Mouse (Mus musculus): ENCODE results near the gene Enpep. TPM values are rescaled to one million over a fixed set of nuclear protein-coding genes. Genes with fewer than 3 reads are reported as not detected.
A peak's percentile ranks its signal among the peaks of the same experiment; 100 is the strongest.

Enpep gene
- polyA plus RNA-seq, 1 experiment from 2014 or later = 51.5 TPM

DNA sequence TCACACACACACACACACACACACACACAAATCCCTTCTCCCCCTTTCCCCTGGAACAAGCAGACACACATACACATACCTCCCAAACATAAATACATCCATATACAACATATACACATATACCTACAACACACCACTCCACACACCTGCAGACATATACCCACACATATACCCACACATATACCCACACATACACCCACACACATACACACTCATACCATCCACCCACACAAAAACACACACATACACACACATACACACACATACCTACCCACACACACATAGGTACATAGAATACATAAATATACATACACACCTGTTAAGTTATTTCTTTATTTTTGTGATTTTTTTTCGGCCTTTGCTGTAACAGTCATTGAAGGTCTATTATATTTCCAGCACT lies 94.5 kb downstream of the Enpep start:
- Histone ChIP-seq H3K9me3 (ENCODE audit: control insufficient read depth, low read length) (no peaks in the 10 kb centered on the region), H3K36me3 (ENCODE audit: control insufficient read depth, insufficient read depth, low read length) (no peaks in the 10 kb centered on the region), H3K4me2 (ENCODE audit: low read depth, low read length) (no peak overlapping the region), H3K4me1 (replicated peaks; ENCODE audit: control insufficient read depth, insufficient read depth, low read length) (no peaks in the 10 kb centered on the region), H3K4me3 (ENCODE audit: low read length) (no peak overlapping the region), H3K27me3 (ENCODE audit: control insufficient read depth, insufficient read depth, low read depth, low read length) (no peaks in the 10 kb centered on the region), H3K27ac (ENCODE audit: low read length) (no peak overlapping the region), H3K9ac (ENCODE audit: low read length) (no peak overlapping the region)
- ATAC-seq (ENCODE audit: low read depth) = no peak
- WGBS = 72% methylated on average over 1 of the region's 1 CpGs

DNA sequence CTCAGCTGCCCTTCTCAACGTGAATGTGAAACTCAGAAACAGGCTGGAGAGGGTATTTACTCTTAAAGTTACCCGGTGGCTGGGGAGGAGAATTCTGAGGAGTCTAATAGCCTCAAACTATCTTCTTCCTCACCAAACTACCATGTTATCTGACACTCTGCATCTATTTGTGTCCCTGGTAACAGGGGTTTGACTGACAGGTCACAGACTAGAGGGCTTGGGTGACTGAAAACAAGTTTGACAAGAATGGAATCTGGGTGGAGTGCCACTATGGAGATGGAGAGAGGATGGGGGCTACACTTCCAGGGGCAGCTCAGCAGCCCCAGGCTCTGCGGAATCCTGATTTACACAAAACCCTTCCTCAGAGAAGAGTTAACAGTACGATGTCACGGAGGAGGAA lies 105.2 kb downstream of the Enpep start:
- Histone ChIP-seq H3K4me1 (replicated peaks; ENCODE audit: control insufficient read depth, insufficient read depth, low read length) (no peaks in the 10 kb centered on the region), H3K9ac (ENCODE audit: low read length) (no peak overlapping the region), H3K9me3 (ENCODE audit: control insufficient read depth, low read length) (no peaks in the 10 kb centered on the region), H3K4me2 (ENCODE audit: low read depth, low read length) (no peak overlapping the region), H3K27ac (ENCODE audit: low read length) (no peak overlapping the region), H3K36me3 (ENCODE audit: control insufficient read depth, insufficient read depth, low read length) (no peaks in the 10 kb centered on the region), H3K4me3 (ENCODE audit: low read length) (no peak overlapping the region), H3K27me3 (ENCODE audit: control insufficient read depth, insufficient read depth, low read depth, low read length) (peaks cover 60% of the 10 kb centered on the region)
- 14% methylated on average over 5 of the region's 5 CpGs for WGBS
- no peak for ATAC-seq (ENCODE audit: low read depth)

DNA sequence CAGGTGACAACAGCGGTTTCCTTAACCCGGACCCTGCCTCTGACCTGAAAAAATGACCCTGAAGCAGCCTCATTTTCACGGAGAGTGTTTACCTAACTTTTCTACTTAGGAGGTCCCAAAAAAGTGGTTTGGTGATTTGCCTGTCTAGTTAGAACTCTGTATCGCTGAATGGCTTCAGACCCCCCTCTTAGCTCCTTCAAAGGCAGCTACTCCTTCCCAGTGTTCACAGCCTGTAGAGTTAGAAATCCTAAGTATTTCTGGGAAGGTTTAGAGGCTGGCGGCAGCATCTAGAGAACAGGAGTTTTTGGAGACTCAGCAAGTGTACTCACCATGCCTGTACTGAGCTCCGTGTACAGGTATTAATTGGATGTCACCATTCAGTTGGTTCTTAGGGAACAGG lies 105.8 kb downstream of the Enpep start:
- 3% methylated on average over 6 of the region's 6 CpGs for WGBS

DNA sequence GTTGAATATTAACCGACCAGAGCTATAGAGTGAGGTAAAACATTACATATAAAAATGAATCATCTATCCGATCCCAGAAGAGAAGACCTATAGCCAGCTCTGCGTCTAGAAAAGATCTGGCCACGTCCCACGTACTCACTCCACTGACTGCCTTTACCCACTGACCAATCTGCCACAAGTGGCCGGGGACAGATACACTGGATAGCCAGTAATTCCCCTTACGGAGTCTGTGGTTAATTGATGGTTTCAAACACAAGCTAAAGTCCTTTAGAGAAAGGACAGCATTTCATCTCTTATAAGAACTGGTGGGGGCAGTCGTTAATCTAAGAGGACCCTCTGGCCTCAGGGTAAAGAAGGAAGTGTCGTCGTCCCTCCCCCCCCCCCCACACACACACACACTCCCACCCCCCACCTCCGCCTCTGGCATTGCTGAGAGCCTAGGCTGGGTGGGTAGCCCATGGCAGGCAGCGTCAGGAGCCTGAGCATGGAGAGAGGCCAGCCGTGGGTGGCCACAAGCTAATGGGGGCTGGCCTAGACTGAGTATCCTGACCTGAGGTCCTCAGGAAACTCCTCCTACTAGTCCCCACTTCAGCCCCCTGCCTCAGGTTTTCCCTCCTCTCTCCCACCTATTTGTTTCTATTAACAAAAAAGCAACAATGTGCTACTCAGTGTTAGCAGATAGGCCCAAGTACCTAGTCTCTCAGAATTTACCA lies 106.8 kb downstream of the Enpep start:
- H3K9ac ChIP-seq (ENCODE audit: low read length) = no peak overlapping the region
- H3K4me2 ChIP-seq (ENCODE audit: low read depth, low read length) = no peak overlapping the region
- no peaks in the 10 kb centered on the region for H3K9me3 ChIP-seq (ENCODE audit: control insufficient read depth, low read length)
- H3K27ac ChIP-seq (ENCODE audit: low read length) = no peak overlapping the region
- H3K4me3 ChIP-seq (ENCODE audit: low read length) = no peak overlapping the region
- no peaks in the 10 kb centered on the region for H3K4me1 ChIP-seq (replicated peaks; ENCODE audit: control insufficient read depth, insufficient read depth, low read length)
- no peak for ATAC-seq (ENCODE audit: low read depth)
- no peaks in the 10 kb centered on the region for H3K36me3 ChIP-seq (ENCODE audit: control insufficient read depth, insufficient read depth, low read length)
- peaks cover 76% of the 10 kb centered on the region for H3K27me3 ChIP-seq (ENCODE audit: control insufficient read depth, insufficient read depth, low read depth, low read length)
- 2% methylated on average over 13 of the region's 13 CpGs for WGBS

More for the DNA sequence above, 105.8 kb downstream of the Enpep start:
- Histone ChIP-seq H3K27ac (ENCODE audit: low read length) (no peak overlapping the region), H3K9ac (ENCODE audit: low read length) (no peak overlapping the region), H3K4me1 (replicated peaks; ENCODE audit: control insufficient read depth, insufficient read depth, low read length) (no peaks in the 10 kb centered on the region), H3K4me2 (ENCODE audit: low read depth, low read length) (no peak overlapping the region), H3K27me3 (ENCODE audit: control insufficient read depth, insufficient read depth, low read depth, low read length) (peaks cover 66% of the 10 kb centered on the region), H3K36me3 (ENCODE audit: control insufficient read depth, insufficient read depth, low read length) (no peaks in the 10 kb centered on the region), H3K9me3 (ENCODE audit: control insufficient read depth, low read length) (no peaks in the 10 kb centered on the region), H3K4me3 (ENCODE audit: low read length) (no peak overlapping the region)
- ATAC-seq (ENCODE audit: low read depth) = no peak

DNA sequence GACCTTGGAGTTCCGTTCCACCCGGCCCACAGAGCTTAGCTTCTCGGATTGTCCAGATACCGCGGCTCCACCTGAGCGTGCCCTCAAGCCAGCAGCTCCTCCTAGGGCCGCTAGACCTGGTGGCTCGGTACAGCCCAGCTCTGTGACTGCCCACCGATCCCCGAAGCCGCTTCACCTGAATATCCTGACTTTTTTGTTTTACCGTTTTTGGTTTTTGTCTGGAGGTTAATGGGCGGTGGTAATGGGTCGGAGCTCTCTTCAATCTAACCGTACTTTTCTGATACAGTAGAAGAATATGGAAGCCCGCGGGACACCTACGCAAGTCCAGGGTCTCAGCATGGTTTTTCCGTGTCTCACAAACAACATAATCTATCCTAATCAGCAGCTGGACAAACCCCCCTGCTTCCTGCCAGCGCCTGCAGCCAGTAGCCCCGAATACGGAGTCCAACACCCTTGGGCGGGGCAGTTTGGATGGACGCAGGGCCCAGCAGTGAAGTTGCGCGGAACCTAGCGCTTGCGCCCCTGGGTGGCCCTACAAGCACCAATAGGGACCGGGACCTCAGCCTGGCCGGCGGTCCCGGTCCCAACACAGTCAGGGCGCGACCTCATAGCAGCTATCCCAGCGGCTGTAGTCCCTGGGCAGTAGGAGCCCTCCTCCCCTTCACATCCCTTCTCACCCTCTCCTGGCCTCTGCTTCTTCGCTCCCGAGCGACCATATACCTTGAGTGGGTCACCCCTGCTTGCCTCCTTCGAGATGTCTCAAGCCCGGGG lies 107.5 kb downstream of the Enpep start:
- Histone ChIP-seq H3K27ac (ENCODE audit: low read length) (no peak overlapping the region), H3K4me2 (ENCODE audit: low read depth, low read length) (no peak overlapping the region), H3K36me3 (ENCODE audit: control insufficient read depth, insufficient read depth, low read length) (no peaks in the 10 kb centered on the region), H3K4me3 (ENCODE audit: low read length) (no peak overlapping the region), H3K9ac (ENCODE audit: low read length) (no peak overlapping the region), H3K9me3 (ENCODE audit: control insufficient read depth, low read length) (no peaks in the 10 kb centered on the region), H3K4me1 (replicated peaks; ENCODE audit: control insufficient read depth, insufficient read depth, low read length) (no peaks in the 10 kb centered on the region), H3K27me3 (ENCODE audit: control insufficient read depth, insufficient read depth, low read depth, low read length) (peaks cover 81% of the 10 kb centered on the region)
- no peak for ATAC-seq (ENCODE audit: low read depth)
- WGBS = under 1% methylated on average over 40 of the region's 40 CpGs

DNA sequence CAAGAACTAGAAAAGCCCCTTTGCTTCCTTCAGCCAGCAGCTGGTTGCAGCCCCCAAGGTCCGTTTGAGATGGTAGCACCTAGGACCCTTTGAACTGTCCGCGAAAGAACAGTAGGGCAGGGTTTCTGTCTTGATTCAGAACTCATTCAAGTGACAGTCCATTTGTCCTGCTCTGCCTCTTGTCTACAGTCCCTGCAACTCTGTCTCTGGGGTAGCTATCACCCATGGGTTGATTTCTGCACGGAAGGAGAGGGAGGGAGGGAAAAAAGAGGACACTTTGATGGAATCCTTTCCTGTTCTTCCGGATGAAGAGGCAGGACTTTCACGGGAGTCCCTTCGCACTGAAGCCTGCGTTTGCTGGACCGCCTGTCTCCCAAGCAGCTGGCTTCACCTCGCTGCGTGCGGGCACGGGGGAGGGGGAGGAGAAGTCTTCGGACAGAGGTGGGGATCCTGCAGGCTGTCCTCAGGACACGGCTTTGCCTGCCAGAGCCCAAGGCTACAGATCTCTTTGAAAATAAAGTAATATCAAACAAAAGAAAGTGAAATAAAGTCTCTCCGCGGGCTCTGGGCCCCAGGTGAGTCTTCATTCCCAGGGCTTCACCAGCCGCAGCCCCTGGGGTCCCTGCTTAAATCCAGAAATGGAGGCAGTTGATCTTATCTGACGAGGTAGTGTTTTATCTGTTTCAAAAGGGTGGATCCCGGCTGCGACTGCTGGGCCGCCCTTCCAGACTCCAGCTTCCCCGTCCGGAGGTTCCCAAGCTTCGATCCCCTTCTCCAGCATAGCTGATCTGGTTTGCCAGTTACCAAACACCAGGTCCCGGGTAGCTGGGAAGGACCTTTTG lies 108.3 kb downstream of the Enpep start:
- Histone ChIP-seq H3K27me3 (ENCODE audit: control insufficient read depth, insufficient read depth, low read depth, low read length) (peaks cover 87% of the 10 kb centered on the region), H3K9ac (ENCODE audit: low read length) (no peak overlapping the region), H3K4me3 (ENCODE audit: low read length) (peak overlapping the region; percentile 22), H3K4me1 (replicated peaks; ENCODE audit: control insufficient read depth, insufficient read depth, low read length) (no peaks in the 10 kb centered on the region), H3K27ac (ENCODE audit: low read length) (no peak overlapping the region), H3K4me2 (ENCODE audit: low read depth, low read length) (no peak overlapping the region; the same call in 1 of the 2 replicates), H3K9me3 (ENCODE audit: control insufficient read depth, low read length) (no peaks in the 10 kb centered on the region), H3K36me3 (ENCODE audit: control insufficient read depth, insufficient read depth, low read length) (no peaks in the 10 kb centered on the region)
- ATAC-seq (ENCODE audit: low read depth) = no peak
- 1% methylated on average over 25 of the region's 26 CpGs for WGBS

DNA sequence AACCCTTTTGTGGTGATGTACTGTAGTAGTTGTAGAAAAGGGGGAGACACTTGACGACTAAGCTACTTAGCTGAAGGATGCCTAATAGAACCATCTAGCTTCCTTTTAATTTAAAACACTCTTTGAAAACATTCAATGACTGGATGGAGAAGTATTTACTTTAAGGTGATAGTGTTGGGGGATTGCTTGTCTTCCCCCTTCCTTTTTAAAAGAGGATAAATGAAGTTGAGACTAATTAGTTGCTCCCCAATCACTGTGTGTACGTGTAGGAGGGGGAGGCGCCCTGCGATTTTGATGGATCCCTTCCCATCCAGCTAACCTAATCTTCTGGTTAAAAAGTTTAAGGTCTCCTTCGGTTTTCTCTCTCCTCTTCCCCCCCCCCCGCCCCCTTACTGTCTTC lies 109.1 kb downstream of the Enpep start:
- H3K27me3 ChIP-seq (ENCODE audit: control insufficient read depth, insufficient read depth, low read depth, low read length) = peaks cover 89% of the 10 kb centered on the region
- H3K27ac ChIP-seq (ENCODE audit: low read length) = no peak overlapping the region
- H3K4me1 ChIP-seq (replicated peaks; ENCODE audit: control insufficient read depth, insufficient read depth, low read length) = no peaks in the 10 kb centered on the region
- WGBS = 8% methylated on average over 6 of the region's 6 CpGs
- no peaks in the 10 kb centered on the region for H3K9me3 ChIP-seq (ENCODE audit: control insufficient read depth, low read length)
- ATAC-seq (ENCODE audit: low read depth) = no peak
- H3K9ac ChIP-seq (ENCODE audit: low read length) = no peak overlapping the region
- no peak overlapping the region for H3K4me2 ChIP-seq (ENCODE audit: low read depth, low read length)
- H3K4me3 ChIP-seq (ENCODE audit: low read length) = no peak overlapping the region
- H3K36me3 ChIP-seq (ENCODE audit: control insufficient read depth, insufficient read depth, low read length) = no peaks in the 10 kb centered on the region

DNA sequence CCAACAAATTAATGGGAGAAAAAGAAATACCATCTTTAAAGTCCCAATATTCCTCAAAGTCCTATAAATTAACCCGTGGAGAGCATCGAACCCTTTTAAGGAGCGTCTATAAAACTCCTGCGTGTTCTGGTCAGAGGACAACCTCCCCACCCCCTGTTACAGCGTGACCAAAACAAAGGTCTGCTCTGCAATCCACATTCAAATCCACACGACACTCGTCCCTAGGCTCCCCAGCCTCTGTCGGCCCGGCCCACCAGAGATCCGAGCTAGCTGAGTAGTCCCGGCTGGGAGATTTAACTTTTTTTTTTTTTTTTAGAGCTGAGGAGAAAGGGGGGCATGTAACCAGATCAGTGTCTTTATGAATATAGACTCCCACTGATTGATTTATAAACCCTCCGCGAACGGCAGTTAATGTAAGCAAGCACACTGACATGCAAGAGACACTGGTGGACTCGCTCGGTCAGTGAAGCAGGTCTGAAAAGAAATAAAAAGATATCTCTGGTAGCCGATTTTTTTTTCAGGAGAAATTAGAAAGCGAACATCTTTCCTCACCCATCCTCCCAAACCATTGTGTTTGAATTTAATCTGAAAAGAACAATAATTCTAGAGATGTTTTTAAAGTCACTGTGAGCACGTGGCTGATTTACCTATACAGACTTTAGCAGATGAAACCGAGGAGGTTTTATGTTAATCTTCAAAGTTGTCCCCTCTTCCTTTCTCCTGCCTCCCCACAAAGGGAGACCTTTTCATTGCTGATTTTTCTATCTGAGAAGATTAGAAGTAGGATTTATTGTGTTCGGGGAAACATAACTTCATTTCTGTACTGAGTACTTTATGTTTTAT lies 109.9 kb downstream of the Enpep start:
- ATAC-seq (ENCODE audit: low read depth) = no peak
- no peaks in the 10 kb centered on the region for H3K9me3 ChIP-seq (ENCODE audit: control insufficient read depth, low read length)
- no peak overlapping the region for H3K27ac ChIP-seq (ENCODE audit: low read length)
- no peak overlapping the region for H3K4me2 ChIP-seq (ENCODE audit: low read depth, low read length)
- 5% methylated on average over 21 of the region's 21 CpGs for WGBS
- no peak overlapping the region for H3K9ac ChIP-seq (ENCODE audit: low read length)
- no peaks in the 10 kb centered on the region for H3K4me1 ChIP-seq (replicated peaks; ENCODE audit: control insufficient read depth, insufficient read depth, low read length)
- H3K36me3 ChIP-seq (ENCODE audit: control insufficient read depth, insufficient read depth, low read length) = no peaks in the 10 kb centered on the region
- H3K27me3 ChIP-seq (ENCODE audit: control insufficient read depth, insufficient read depth, low read depth, low read length) = peaks cover 89% of the 10 kb centered on the region
- H3K4me3 ChIP-seq (ENCODE audit: low read length) = no peak overlapping the region

Data from lung, embryonic 16.5 days (tissue).